11 mouse cellular contexts compared by ENCODE assay signal in genomic region chr11:64586056-64586455, GRCm38 (mm10).
"Had no signal": no experiment of that assay in that cellular context is flagged by ENCODE, and none has a peak within 500 bp of the region (broad histone marks: within the 10 kb centered on the region; RNA-seq: fewer than 3 reads in every experiment).

No protein-coding gene starts in this region.

- DNase-seq: gastrocnemius, adult 2 months; gastrocnemius, postnatal 10 days; gastrocnemius, postnatal 25 days; heart, adult 18-20 months; heart, postnatal 10 days; heart, postnatal 4 days; kidney, adult 18-20 months; kidney, adult 8-10 months; kidney, postnatal 10 days; kidney, postnatal 25 days; kidney, postnatal 4 days had no signal
